19 mouse cellular contexts compared by ENCODE assay signal in genomic region chr12:29540741-29541140, GRCm38 (mm10). TPM values are rescaled to one million over a fixed set of nuclear protein-coding genes. Genes with fewer than 3 reads are reported as not detected.
"Had no signal": no experiment of that assay in that cellular context is flagged by ENCODE, and none has a peak within 500 bp of the region (broad histone marks: within the 10 kb centered on the region; RNA-seq: fewer than 3 reads in every experiment).

No protein-coding gene starts in this region.

- H3K9ac ChIP-seq: kidney, embryonic 15.5 days; liver, embryonic 13.5 days; midbrain, embryonic 13.5 days; neural tube, embryonic 12.5 days; stomach, embryonic 15.5 days had no signal

- H3K4me1 ChIP-seq: kidney, embryonic 15.5 days; liver, embryonic 13.5 days; stomach, embryonic 15.5 days had no signal

- DNase-seq: kidney, adult 11 months; kidney, adult 8-10 months; kidney, postnatal 10 days; kidney, postnatal 36 days; layer of hippocampus, postnatal 36 days; liver, embryonic 13.5 days; lung, adult 2 months; lung, postnatal 14 days; lung, postnatal 4 days; retina, postnatal 1 day; right cerebral cortex, postnatal 25 days; spleen, adult 18-20 months; thymus, postnatal 25 days had no signal

- H3K4me3 ChIP-seq: kidney, embryonic 15.5 days; left cerebral cortex, adult 2 months; liver, embryonic 13.5 days; midbrain, embryonic 13.5 days; neural tube, embryonic 12.5 days; stomach, embryonic 15.5 days had no signal

- H3K27me3 ChIP-seq: neural tube, embryonic 12.5 days had no signal

- H3K4me2 ChIP-seq: kidney, embryonic 15.5 days; liver, embryonic 13.5 days; neural tube, embryonic 12.5 days; stomach, embryonic 15.5 days had no signal

- H3K27ac ChIP-seq: kidney, embryonic 15.5 days; left cerebral cortex, adult 2 months; liver, embryonic 13.5 days; midbrain, embryonic 13.5 days; neural tube, embryonic 12.5 days; stomach, embryonic 15.5 days had no signal

- ATAC-seq: midbrain, embryonic 13.5 days had no signal

- H3K9me3 ChIP-seq: kidney, embryonic 15.5 days; liver, embryonic 13.5 days; midbrain, embryonic 13.5 days; neural tube, embryonic 12.5 days; stomach, embryonic 15.5 days had no signal

- H3K36me3 ChIP-seq: kidney, embryonic 15.5 days; liver, embryonic 13.5 days; midbrain, embryonic 13.5 days; neural tube, embryonic 12.5 days; stomach, embryonic 15.5 days had no signal

RNA-seq across cellular contexts. Expression of gene Myt1l, which starts 12.6 kb away (rescaled TPM):
- polyA plus RNA-seq: liver, adult 2 months; lung, adult 2 months had no signal
